Mouse (Mus musculus) common myeloid progenitor, adult 5-6 weeks (primary cell): ENCODE measurements around the gene Cdk5rap2. TPM values are rescaled to one million over a fixed set of nuclear protein-coding genes. Genes with fewer than 3 reads are reported as not detected.

Source experiments
- ATAC-seq: replicated peaks from 2 replicates; pipeline ENCODE4 v1.8.0; 2016; ENCODE audit warnings: low read depth, mild to moderate bottlenecking, moderate TSS enrichment, inconsistent platforms; ENCODE audit not compliant: poor library complexity, severe bottlenecking
- total RNA-seq: library from RNA; stranded (forward); fragments of 200-1000, 187-1606 nt; gene quantifications from 2 replicates; pipeline ENCODE4 v1.2.3, GENCODE M21; 2017

Gene Cdk5rap2
- total RNA-seq, 1 experiment from 2014 or later, result 48.8 TPM

GRCm38 (mm10) chr4:70267213-70267906, 142.9 kb downstream of the Cdk5rap2 start:
- no peak for ATAC-seq

- peak; percentile 86 for ATAC-seq
Observed at GRCm38 (mm10) chr4:70265248-70265647, 145.0 kb downstream of the Cdk5rap2 start.

DNA sequence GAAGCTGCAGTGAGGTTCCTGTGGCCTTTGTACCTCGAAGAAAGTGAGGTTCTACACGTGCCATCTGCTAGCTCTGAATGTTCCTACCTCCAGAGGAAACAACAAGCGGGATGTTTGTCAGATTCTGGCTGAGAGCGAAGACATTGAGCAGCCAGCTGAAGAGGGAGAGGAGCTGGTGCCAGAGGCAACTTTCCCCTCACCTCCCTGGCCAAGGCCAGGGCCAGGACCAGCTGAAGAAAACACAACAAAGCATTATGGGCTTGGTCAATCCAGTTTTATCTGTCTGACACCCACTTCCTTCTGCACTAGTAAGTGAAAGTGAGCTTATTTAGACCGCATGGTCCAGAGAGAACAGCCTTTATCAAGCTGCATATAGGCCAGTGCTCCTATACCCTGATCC, 147.4 kb downstream of the Cdk5rap2 start:
- no peak for ATAC-seq

GRCm38 (mm10) chr4:70261315-70261714, 148.9 kb downstream of the Cdk5rap2 start:
- 0 out of 2 replicates have a peak, but pooled peaks have one; percentile 15 for ATAC-seq

- ATAC-seq, result no peak
Observed at GRCm38 (mm10) chr4:70260419-70260807, 149.8 kb downstream of the Cdk5rap2 start.

DNA sequence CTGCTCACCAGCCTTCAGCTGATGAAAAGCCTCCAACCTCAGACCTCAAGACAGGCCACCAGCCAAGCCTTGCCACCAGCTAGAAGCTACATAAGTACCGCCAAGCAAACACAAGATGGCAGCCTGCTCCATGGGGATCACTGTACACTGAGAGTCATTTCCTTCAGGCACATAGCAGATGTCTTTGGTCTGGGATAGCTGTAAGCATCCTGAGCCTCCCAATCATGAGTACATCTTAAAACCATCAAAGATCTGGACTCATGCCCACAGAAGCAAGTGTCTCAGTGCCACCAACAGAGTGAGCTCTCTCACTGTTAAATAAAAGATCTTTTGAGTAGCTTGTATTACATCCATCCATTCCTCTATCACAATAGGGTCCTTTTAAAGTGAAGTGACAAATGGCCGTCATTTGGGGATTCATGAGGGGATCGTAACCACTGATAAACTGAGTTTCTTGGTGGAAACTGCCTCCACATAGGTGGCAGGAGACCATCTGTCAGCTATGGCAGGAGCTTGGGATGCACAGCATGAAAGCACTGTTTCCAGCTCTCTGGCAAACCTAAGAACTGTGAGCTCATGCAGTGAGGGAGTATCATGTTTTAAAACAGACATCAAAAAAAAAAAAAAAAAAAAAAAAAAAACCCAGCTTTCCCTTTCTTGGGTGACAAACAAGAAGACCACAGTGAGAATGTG, 150.4 kb downstream of the Cdk5rap2 start:
- peak; percentile 15; the same call in 1 of the 2 replicates for ATAC-seq

DNA sequence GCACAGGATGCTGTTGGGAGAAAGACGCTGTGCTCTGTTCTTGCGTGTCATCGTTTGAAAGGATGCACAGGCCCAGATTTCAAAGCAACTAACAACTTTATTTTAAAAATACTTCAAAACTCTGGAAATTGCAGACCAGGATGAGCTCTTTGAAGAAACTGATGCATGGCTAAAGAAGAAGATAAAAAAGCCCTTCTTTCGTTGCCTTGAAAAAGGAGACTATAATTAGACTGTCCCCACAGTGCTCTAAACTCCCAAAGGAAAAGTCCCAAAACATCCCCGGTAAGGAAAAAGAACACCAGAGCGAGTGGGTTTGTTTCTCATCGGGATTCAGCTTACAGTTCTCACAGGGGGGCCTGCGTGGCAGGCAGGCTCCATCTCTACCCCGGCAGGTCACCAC, 151.4 kb downstream of the Cdk5rap2 start:
- no peak for ATAC-seq

DNA sequence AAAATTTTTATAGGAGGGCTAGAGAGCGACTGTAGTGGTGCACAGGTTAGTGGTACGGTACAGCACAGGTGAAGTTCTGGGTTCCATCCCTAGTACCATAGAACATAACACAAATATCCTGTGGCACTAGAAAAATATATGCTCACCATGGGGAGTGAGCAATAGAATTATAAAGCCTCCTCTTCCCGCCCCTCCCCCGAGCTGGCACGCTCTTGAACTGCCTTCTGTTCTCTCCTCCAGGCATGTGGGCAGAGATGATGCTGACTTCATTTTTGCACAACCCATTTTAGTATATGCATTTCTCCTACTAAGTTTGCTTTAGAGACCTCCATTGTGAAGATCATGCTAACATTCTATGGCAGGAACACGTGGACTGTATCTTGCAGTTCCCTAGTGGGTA, 152.0 kb downstream of the Cdk5rap2 start:
- ATAC-seq, result no peak

DNA sequence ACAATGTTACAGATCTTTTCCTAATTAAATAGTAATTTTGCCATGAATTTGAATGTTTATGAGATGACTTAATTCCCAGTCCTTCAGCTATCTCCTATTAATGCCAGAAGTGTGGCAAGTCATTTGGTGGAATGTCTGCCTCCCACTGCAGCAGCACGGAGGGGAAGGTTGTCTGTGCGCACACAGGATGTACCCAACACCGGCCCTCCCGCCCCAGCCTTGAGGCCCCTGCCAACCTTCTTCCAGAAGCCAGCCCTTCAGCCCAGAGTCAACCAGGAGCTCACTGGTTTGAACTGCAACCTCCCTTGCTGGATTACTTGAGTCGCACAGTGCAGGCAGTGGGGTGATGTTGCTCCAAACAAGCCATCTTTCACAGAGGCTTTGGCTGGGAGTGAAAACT, 158.5 kb downstream of the Cdk5rap2 start:
- ATAC-seq, result no peak

GRCm38 (mm10) chr4:70245706-70246105, 164.5 kb downstream of the Cdk5rap2 start:
- no peak for ATAC-seq

DNA sequence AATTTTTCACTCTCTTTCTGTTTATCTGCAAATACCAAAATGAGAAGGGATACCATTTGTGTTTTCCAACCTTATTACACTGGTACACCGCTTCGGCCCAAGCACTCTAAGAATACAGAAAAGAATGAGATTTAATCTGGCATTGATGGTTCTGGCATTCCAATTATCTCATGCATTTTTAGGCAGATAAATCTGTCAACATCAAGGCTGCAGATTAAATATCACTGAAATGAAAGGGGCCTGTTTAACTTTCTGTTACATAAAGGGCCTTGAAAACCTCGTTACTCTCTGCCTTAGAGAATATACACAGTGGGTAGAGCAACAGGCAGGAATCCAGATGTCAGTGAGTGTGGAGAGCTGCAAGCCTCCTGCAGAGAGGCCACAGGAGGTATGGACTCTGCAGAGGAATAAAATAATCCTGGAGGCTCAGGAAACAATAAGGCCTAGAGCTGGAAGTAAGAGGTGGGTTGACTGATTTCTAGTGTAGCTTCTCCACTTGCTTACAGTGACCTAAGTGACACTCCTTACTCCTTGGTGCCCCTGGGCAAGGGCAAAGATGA, 166.6 kb downstream of the Cdk5rap2 start:
- ATAC-seq, result no peak

DNA sequence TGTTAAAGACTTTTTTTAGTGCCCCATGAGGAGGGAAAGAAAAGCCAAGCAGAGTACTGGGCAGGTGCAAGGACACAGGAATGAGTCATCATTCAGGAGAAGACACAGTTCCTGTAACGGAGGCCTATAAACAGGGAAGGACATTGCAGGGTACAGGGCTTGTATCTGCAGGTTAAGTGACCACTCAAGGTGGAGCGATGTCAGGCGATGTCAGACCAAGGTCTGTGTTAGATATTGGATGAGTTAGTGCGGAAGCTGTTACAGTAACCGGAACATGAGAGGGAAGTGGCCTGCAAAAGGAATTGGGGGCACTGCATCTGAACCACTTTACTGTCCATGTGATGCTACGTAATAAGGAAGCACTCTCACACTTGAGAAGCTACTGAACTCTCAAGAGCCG, 170.5 kb downstream of the Cdk5rap2 start:
- ATAC-seq, result no peak

GRCm38 (mm10) chr4:70238862-70239261, 171.4 kb downstream of the Cdk5rap2 start:
- no peak for ATAC-seq

- no peak for ATAC-seq
Observed at GRCm38 (mm10) chr4:70232383-70232782, 177.9 kb downstream of the Cdk5rap2 start.

- ATAC-seq, result no peak
Observed at GRCm38 (mm10) chr4:70229874-70230273, 180.4 kb downstream of the Cdk5rap2 start.

- ATAC-seq, result no peak
Observed at GRCm38 (mm10) chr4:70228350-70228749, 181.9 kb downstream of the Cdk5rap2 start.

GRCm38 (mm10) chr4:70227667-70228066, 182.6 kb downstream of the Cdk5rap2 start:
- no peak for ATAC-seq

DNA sequence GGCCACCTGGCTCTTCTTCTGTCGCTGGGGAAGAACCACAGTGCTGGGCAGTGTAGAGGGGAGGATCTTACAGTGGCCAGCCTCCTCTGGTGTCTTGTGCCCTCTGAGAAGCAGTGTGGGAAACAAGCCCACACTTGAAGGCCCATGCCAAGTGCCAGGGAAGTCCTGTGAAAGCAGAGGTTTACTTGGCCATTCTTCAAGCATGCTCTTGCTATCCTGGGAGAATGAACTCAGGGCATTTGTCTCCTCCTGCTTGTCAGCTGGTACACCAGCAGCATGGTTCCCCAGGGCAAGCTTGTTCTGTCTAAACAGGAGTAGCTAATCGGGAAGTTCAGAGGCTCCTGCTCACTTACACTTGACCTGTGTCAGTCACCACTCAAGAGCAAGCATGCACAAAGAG, 185.7 kb downstream of the Cdk5rap2 start:
- ATAC-seq, result no peak

- no peak for ATAC-seq
Observed at GRCm38 (mm10) chr4:70221878-70222277, 188.4 kb downstream of the Cdk5rap2 start.

DNA sequence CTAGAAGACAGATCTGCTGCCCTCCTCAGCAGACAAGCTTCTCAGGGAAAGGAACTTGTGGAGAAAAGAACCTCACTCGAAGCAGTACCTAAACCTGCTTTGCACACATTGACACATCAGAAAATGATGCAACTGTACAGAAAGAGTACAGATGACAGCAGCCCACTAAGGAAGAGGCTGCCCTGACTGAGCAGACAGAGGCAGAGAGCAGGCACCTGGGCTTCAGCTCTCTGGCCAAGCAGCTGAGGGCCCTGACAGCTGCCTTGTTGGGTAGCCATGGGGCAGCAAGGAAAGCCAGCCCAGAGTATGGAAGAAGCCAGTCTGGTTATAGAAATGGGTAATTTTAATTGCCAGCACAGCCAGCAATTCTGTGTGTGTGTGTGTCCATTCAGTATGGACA, 188.9 kb downstream of the Cdk5rap2 start:
- no peak for ATAC-seq
